Mouse (Mus musculus): ENCODE measurements around the gene Bcas2. TPM values are rescaled to one million over a fixed set of nuclear protein-coding genes. Genes with fewer than 3 reads are reported as not detected.
A peak's percentile ranks its signal among the peaks of the same experiment; 100 is the strongest.
"Not testable (repeated sequence)": the region's sequence is repeated elsewhere in the genome, so short reads cannot be mapped to it uniquely, and the experiment has no call there.

Gene Bcas2
- total RNA-seq, 2 experiments from 2014 or later: 64.6 to 67.7 TPM

DNA sequence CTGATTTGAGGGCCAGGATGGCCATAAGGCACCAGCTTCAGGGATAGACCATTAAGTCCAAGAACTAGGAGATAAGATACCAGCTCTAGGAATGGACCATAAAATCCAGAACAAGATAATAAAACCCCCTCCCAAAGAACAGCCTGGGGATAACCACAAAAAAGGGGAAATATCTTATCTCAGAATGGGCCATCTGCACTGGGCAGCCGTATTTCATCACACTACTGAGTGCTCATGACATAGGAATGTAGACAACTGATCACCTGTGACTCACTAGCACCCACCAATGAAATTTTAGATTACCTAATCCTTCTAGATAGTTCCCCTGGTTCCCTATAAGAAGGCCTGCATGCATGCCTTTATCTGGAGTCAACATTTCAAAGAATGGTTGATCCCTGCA is 40.7 kb downstream of the Bcas2 start:
- no peak for DNase-seq (ENCODE audit: extremely low spot score in 1 of 2, low spot score in 1 of 2)

DNA sequence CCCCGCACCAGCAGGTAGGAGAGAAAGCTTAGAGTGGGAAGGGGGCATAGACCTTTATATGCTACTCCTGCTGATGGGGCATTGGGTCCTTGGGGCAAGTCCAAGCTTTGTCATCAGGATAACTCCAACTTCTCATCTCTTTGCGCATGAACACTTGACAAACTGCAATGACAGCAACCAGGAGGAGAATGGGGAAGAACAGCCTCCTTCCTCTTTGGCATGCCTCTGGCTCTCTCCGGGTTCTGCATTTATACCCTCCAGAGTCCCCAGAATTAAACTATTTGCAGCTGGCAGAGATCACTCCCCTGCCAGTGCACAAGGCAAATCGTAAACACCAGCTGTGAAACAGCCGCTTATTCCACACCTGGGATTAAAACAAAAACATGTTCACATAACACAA is 42.1 kb downstream of the Bcas2 start:
- DNase-seq (ENCODE audit: extremely low spot score in 1 of 2, low spot score in 1 of 2): no peak

GRCm38 (mm10) chr3:103214593-103215285 is 43.3 kb downstream of the Bcas2 start:
- DNase-seq (ENCODE audit: extremely low spot score in 1 of 2, low spot score in 1 of 2): no peak

DNA sequence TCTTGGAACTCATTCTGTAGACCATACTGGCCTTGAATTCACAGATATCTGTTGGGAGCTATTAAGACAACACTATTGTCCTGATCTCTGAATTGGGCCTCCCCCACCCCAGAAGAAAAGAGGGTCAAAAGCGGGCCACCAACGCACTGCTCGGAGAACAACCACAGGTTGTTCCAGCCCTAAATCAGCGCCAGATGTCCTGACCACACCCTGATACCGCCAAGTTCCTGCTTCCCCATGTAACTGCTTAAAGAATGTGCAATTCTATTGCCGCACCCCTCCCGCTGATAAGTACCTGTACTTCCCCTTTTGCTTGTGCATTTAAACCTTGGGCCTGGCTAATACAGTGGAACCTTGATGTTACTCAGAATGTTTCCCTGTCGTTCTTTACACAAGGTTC is 43.9 kb downstream of the Bcas2 start:
- not testable (repeated sequence) for DNase-seq (ENCODE audit: extremely low spot score in 1 of 2, low spot score in 1 of 2)

DNA sequence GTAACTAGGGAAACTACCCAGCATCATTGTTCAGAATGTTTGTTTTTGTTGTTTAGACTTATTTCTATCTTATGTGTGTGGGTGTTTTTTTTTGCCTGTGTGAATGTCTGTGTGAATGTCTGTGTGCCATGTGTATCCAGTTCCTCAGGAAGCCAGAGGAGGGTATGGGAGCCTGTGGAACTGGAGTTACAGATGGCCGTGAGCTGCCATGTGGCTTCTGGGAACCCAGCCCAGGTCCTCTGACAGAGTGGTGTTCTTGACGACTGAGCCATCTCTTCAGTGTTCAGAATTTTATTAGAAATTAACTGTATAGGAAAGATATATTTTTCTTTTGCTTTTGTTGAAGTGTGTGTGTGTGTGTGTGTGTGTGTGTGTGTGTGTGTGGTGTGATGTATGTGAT is 50.0 kb downstream of the Bcas2 start:
- peak; percentile 38 to 47 for DNase-seq (ENCODE audit: extremely low spot score in 1 of 2, low spot score in 1 of 2)

DNA sequence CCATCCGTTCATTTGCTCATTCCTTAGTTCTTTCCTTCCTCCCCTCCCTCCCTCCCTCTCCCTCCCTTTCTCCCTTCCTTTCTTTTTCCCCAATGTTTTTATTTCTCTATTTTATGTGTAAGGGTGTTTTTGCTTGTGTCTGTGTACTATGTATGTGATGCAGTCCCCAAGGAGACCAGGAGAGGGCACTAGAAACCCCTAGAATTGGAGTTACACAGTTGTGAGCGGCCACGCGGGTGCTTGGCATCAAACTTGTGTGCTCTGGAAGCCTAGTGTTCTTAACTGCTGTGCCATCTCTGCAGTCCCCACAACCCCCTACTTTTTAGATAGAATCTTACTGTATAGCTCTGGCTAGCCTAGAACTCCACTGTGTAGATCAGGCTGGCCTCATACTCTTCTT is 52.3 kb downstream of the Bcas2 start:
- no peak for DNase-seq (ENCODE audit: extremely low spot score in 1 of 2, low spot score in 1 of 2)

DNA sequence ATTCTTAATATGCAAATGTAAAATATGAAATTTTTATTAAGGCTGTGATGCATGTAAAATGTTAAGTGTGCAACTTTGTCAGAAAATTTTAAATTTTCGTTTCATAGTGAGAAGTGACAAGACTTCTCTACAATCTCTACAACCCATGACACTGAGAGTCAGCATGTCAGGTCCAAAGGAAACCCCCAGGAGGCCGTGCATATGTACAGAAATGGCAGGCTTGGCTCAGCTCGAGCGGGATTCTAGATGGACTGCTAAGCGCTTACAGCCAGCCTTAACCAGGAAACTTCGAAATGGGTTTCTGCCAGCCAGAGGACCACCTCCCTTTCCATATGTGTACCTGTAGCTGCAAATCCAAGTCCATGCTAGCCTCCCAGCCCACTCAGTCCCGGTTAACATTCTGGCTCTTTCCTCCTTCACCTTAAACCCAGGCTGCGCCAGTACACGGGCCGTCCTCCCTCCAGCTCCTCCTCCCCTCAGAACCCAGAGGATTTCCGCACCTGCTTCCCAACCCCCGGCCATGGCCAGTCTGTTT is 52.8 kb downstream of the Bcas2 start:
- DNase-seq (ENCODE audit: extremely low spot score in 1 of 2, low spot score in 1 of 2): no peak

GRCm38 (mm10) chr3:103227729-103228128 is 56.3 kb downstream of the Bcas2 start:
- DNase-seq (ENCODE audit: extremely low spot score in 1 of 2, low spot score in 1 of 2): no peak

Other genes starting within 250 kb of the Bcas2 start
- gene Sycp1, start 235.6 kb upstream of the Bcas2 start, total RNA-seq (2021): not detected
- not detected for gene Nr1h5, start 207.5 kb upstream of the Bcas2 start, total RNA-seq (2021)
- gene Sike1, start 175.9 kb upstream of the Bcas2 start, total RNA-seq (2021): 10 to 100 TPM; 68.5 to 69.8 TPM
- 100 to 1,000 TPM; 247 to 252 TPM for gene Csde1, start 151.2 kb upstream of the Bcas2 start, total RNA-seq (2021)
- 10 to 100 TPM; 74.9 to 78.8 TPM for gene Nras, start 113.4 kb upstream of the Bcas2 start, total RNA-seq (2021)
- gene Ampd1, start 97.6 kb upstream of the Bcas2 start, total RNA-seq (2021): not detected
- under 1 TPM; 0.30 to 0.73 TPM for gene Dennd2c, start 69.1 kb upstream of the Bcas2 start, total RNA-seq (2021)
- 10 to 100 TPM; 48.0 to 56.1 TPM for gene Trim33, start 107.6 kb downstream of the Bcas2 start, total RNA-seq (2021)